Mouse (Mus musculus): Measurements from ENCODE around the gene Polrmt. TPM values are rescaled to one million over a fixed set of nuclear protein-coding genes. Genes with fewer than 3 reads are reported as not detected.
A peak's percentile ranks its signal among the peaks of the same experiment; 100 is the strongest.

The Polrmt gene
- polyA plus RNA-seq, 1 experiment: 46.2 TPM

- Histone ChIP-seq H3K4me1 (ENCODE audit: control insufficient read depth, insufficient read depth, low read length) (peaks cover 9% of the 10 kb centered on the region), H3K4me3 (replicated peaks; ENCODE audit: extremely low read depth, low read depth, low read length) (peak within 1 kb of the TSS; percentile 61)
- 2% methylated on average over 39 of the region's 39 CpGs for WGBS
- TF ChIP-seq POLR2A (IDR thresholded peaks at IDR 0.05; ENCODE audit: borderline replicate concordance, extremely low read depth, low read depth, low read length) (no peak), CTCF (IDR thresholded peaks at IDR 0.05; ENCODE audit: insufficient read depth, low read length) (no peak)
- peak; percentile 56 for DNase-seq
These were observed 30.7 kb upstream of the Polrmt start, which contains the start of gene Fstl3 for GRCm38 (mm10) chr10:79777103-79777531. Gene Fstl3, plus strand, starts transcription at chr10:79777272.

- 58% methylated on average over 5 of the region's 5 CpGs for WGBS
- TF ChIP-seq POLR2A (IDR thresholded peaks at IDR 0.05; ENCODE audit: borderline replicate concordance, extremely low read depth, low read depth, low read length): no peak
- no peak for TF ChIP-seq CTCF (IDR thresholded peaks at IDR 0.05; ENCODE audit: insufficient read depth, low read length)
- Histone ChIP-seq H3K4me3 (replicated peaks; ENCODE audit: extremely low read depth, low read depth, low read length) (no peak overlapping the region), H3K4me1 (ENCODE audit: control insufficient read depth, insufficient read depth, low read length) (peaks cover under 1% of the 10 kb centered on the region; the same call in 1 of the 2 replicates)
- DNase-seq: no peak
These were observed 28.3 kb upstream of the Polrmt start for GRCm38 (mm10) chr10:79774486-79775279.

GRCm38 (mm10) chr10:79773208-79773607 lies 26.8 kb upstream of the Polrmt start:
- DNase-seq: no peak
- no peak for TF ChIP-seq CTCF (IDR thresholded peaks at IDR 0.05; ENCODE audit: insufficient read depth, low read length)
- no peak for TF ChIP-seq POLR2A (IDR thresholded peaks at IDR 0.05; ENCODE audit: borderline replicate concordance, extremely low read depth, low read depth, low read length)
- H3K4me1 ChIP-seq (ENCODE audit: control insufficient read depth, insufficient read depth, low read length): no peaks in the 10 kb centered on the region
- 86% methylated on average over 2 of the region's 2 CpGs for WGBS
- H3K4me3 ChIP-seq (replicated peaks; ENCODE audit: extremely low read depth, low read depth, low read length): no peak overlapping the region

GRCm38 (mm10) chr10:79772320-79772719 lies 25.9 kb upstream of the Polrmt start:
- H3K4me3 ChIP-seq (replicated peaks; ENCODE audit: extremely low read depth, low read depth, low read length): no peak overlapping the region
- DNase-seq: no peak
- TF ChIP-seq CTCF (IDR thresholded peaks at IDR 0.05; ENCODE audit: insufficient read depth, low read length) (no peak), POLR2A (IDR thresholded peaks at IDR 0.05; ENCODE audit: borderline replicate concordance, extremely low read depth, low read depth, low read length) (no peak)
- H3K4me1 ChIP-seq (ENCODE audit: control insufficient read depth, insufficient read depth, low read length): peaks cover 2% of the 10 kb centered on the region; the same call in 1 of the 2 replicates
- 88% methylated on average over 3 of the region's 3 CpGs for WGBS

- no peak for TF ChIP-seq CTCF (IDR thresholded peaks at IDR 0.05; ENCODE audit: insufficient read depth, low read length)
- no peak for TF ChIP-seq POLR2A (IDR thresholded peaks at IDR 0.05; ENCODE audit: borderline replicate concordance, extremely low read depth, low read depth, low read length)
- Histone ChIP-seq H3K4me3 (replicated peaks; ENCODE audit: extremely low read depth, low read depth, low read length) (no peak overlapping the region), H3K4me1 (ENCODE audit: control insufficient read depth, insufficient read depth, low read length) (peaks cover 8% of the 10 kb centered on the region)
- WGBS: 61% methylated on average over 4 of the region's 4 CpGs
- DNase-seq: no peak
These were observed 22.9 kb upstream of the Polrmt start for GRCm38 (mm10) chr10:79769329-79769728.

- TF ChIP-seq POLR2A (IDR thresholded peaks at IDR 0.05; ENCODE audit: borderline replicate concordance, extremely low read depth, low read depth, low read length) (no peak), CTCF (IDR thresholded peaks at IDR 0.05; ENCODE audit: insufficient read depth, low read length) (peak; percentile 97)
- WGBS: 1% methylated on average over 5 of the region's 5 CpGs
- peak; percentile 77 for DNase-seq
- H3K4me1 ChIP-seq (ENCODE audit: control insufficient read depth, insufficient read depth, low read length): peaks cover 8% of the 10 kb centered on the region
- H3K4me3 ChIP-seq (replicated peaks; ENCODE audit: extremely low read depth, low read depth, low read length): no peak overlapping the region
These were observed 22.0 kb upstream of the Polrmt start for GRCm38 (mm10) chr10:79768400-79768799.

GRCm38 (mm10) chr10:79767372-79768244 lies 21.2 kb upstream of the Polrmt start:
- H3K4me1 ChIP-seq (ENCODE audit: control insufficient read depth, insufficient read depth, low read length): peaks cover 8% of the 10 kb centered on the region

GRCm38 (mm10) chr10:79766508-79767325 lies 20.3 kb upstream of the Polrmt start, which contains the start of gene Rnf126:
Gene Rnf126, minus strand, starts transcription at chr10:79766952.
- WGBS: under 1% methylated on average over 97 of the region's 101 CpGs
- DNase-seq: peak; percentile 100
- TF ChIP-seq POLR2A (IDR thresholded peaks at IDR 0.05; ENCODE audit: borderline replicate concordance, extremely low read depth, low read depth, low read length): peak; percentile 73; the same call in 1 of the 2 replicates
- TF ChIP-seq CTCF (IDR thresholded peaks at IDR 0.05; ENCODE audit: insufficient read depth, low read length): no peak
- peaks cover 8% of the 10 kb centered on the region for H3K4me1 ChIP-seq (ENCODE audit: control insufficient read depth, insufficient read depth, low read length)
- H3K4me3 ChIP-seq (replicated peaks; ENCODE audit: extremely low read depth, low read depth, low read length): peak within 1 kb of the TSS; percentile 94

More at GRCm38 (mm10) chr10:79767372-79768244, 21.2 kb upstream of the Polrmt start:
- WGBS: 9% methylated on average over 40 of the region's 40 CpGs
- TF ChIP-seq CTCF (IDR thresholded peaks at IDR 0.05; ENCODE audit: insufficient read depth, low read length): no peak
- no peak for TF ChIP-seq POLR2A (IDR thresholded peaks at IDR 0.05; ENCODE audit: borderline replicate concordance, extremely low read depth, low read depth, low read length)
- H3K4me3 ChIP-seq (replicated peaks; ENCODE audit: extremely low read depth, low read depth, low read length): peak overlapping the region; percentile 94
- peak; percentile 79 for DNase-seq

Measured in lung, adult 2 months (tissue).